ENCODE assay signal across 8 mouse cellular contexts in the genomic region with DNA sequence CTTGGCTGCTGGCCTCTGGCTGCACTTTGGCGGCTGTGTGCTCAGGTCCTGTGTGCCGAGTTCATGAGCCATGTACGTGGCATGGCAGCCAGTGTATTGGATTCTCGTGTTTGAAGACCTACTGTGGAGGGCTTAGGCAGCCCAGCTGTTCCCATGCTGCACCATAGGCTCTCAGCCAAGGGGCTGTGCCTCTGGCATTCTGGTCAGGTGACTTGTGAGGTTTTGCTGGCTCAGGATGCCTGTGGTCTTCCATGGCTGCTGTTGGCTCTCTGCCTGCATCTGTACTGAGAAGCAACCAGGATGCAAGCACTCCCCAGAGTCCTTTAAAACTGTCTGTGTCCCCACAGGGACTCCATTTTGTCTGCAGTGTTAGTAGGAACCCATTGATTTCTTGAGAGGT. TPM values are rescaled to one million over a fixed set of nuclear protein-coding genes. Genes with fewer than 3 reads are reported as not detected.
DNase-seq lines count a peak whose midpoint lies in the region; ATAC-seq and TF ChIP-seq lines count a peak whose summit lies in the region.

No protein-coding gene starts in this region.

- 60% methylated on average over 4 of the region's 4 CpGs for WGBS in stomach, postnatal 0 days

- ATAC-seq in stomach, postnatal 0 days (ENCODE audit: low FRiP score, low TSS enrichment): no peak

- no peak overlapping the region for H3K9ac ChIP-seq in stomach, postnatal 0 days (ENCODE audit: low read length)

- peak; percentile 26 for DNase-seq in gastrocnemius, adult 2 months
- no peak for DNase-seq in gastrocnemius, postnatal 36 days
- DNase-seq in thymus, postnatal 0 days (ENCODE audit: low spot score): peak; percentile 28
- no peak for DNase-seq in thymus, adult 18-20 months
- DNase-seq in kidney, adult 18-20 months: peak; percentile 45
- DNase-seq in stomach, postnatal 0 days (ENCODE audit: low spot score): no peak
- DNase-seq in layer of hippocampus, adult 9-11 months: no peak
- DNase-seq in right cerebral cortex, postnatal 14 days: no peak

- TF ChIP-seq EP300 in stomach, postnatal 0 days (optimal IDR thresholded peaks at IDR 0.05): no peak

- H3K27ac ChIP-seq in gastrocnemius, adult 2 months: no peak overlapping the region
- H3K27ac ChIP-seq in stomach, postnatal 0 days (replicated peaks): peak overlapping the region; percentile 0; the same call in 1 of the 2 replicates

- H3K9me3 ChIP-seq in stomach, postnatal 0 days (ENCODE audit: control insufficient read depth, low read length): no peaks in the 10 kb centered on the region

- H3K4me2 ChIP-seq in stomach, postnatal 0 days (replicated peaks; ENCODE audit: low read depth): no peak overlapping the region

- H3K4me3 ChIP-seq in gastrocnemius, adult 2 months: no peak overlapping the region
- H3K4me3 ChIP-seq in stomach, postnatal 0 days (ENCODE audit: low read depth, low read length): no peak overlapping the region

- H3K27me3 ChIP-seq in stomach, postnatal 0 days (ENCODE audit: control insufficient read depth, insufficient read depth, low read length): no peaks in the 10 kb centered on the region

- H3K4me1 ChIP-seq in stomach, postnatal 0 days (replicated peaks; ENCODE audit: control insufficient read depth, insufficient read depth): no peaks in the 10 kb centered on the region; the same call in 1 of the 2 replicates

- intact Hi-C loops in gastrocnemius, adult 2 months (cut with DNase I): no loop called here
- intact Hi-C loops in gastrocnemius, postnatal 36 days (cut with DNase I): no loop called here

- TF ChIP-seq CTCF in gastrocnemius, adult 2 months (IDR thresholded peaks at IDR 0.05): no peak
- TF ChIP-seq CTCF in stomach, postnatal 0 days (IDR thresholded peaks at IDR 0.05; ENCODE audit: low read depth): no peak

- H3K36me3 ChIP-seq in stomach, postnatal 0 days (ENCODE audit: control insufficient read depth, insufficient read depth, low read length): no peaks in the 10 kb centered on the region

RNA-seq across cellular contexts. Expression of gene Zfp750, which starts 33.0 kb away (rescaled TPM):
- under 1 TPM; 0.48 to 0.50 TPM for total RNA-seq in gastrocnemius, adult 2 months (2021)
- total RNA-seq in gastrocnemius, postnatal 36 days (2021): under 1 TPM; 0.20 to 0.35 TPM
- polyA plus RNA-seq in thymus, postnatal 0 days (2015; fragmentation: Nextera tagmentation; extraction: Ambion mirVana): 1.1 TPM in 2 replicates
- polyA plus RNA-seq in stomach, postnatal 0 days (2015; fragmentation: Nextera tagmentation; extraction: Ambion mirVana): 19.2 and 22.7 TPM in 2 replicates

Comparison
In these comparisons a context has a peak if more than half of its experiments do, and no peak if none do; other contexts are left out.
1. DNase-seq: peak in gastrocnemius, adult 2 months (single experiment), thymus, postnatal 0 days (single experiment) and kidney, adult 18-20 months (single experiment); none in gastrocnemius, postnatal 36 days (0 of 2), thymus, adult 18-20 months (0 of 2), stomach, postnatal 0 days (single experiment), layer of hippocampus, adult 9-11 months (single experiment) and right cerebral cortex, postnatal 14 days (single experiment).